In genomic region chr7:19012025-19012621, GRCm38 (mm10) we compare ENCODE assay signal across 8 mouse cellular contexts. TPM values are rescaled to one million over a fixed set of nuclear protein-coding genes. Genes with fewer than 3 reads are reported as not detected.
DNase-seq lines count a peak whose midpoint lies in the region; ATAC-seq lines count a peak whose summit lies in the region.

No protein-coding gene starts in this region.

- WGBS in heart, embryonic 16.5 days = 2% methylated on average over 28 of the region's 31 CpGs
- WGBS in limb, embryonic 13.5 days = 1% methylated on average over 30 of the region's 31 CpGs
- 4% methylated on average over 27 of the region's 31 CpGs for WGBS in midbrain, embryonic 13.5 days

- H3K36me3 ChIP-seq in heart, embryonic 16.5 days (ENCODE audit: control insufficient read depth, insufficient read depth) = peaks cover 2% of the 10 kb centered on the region; the same call in 1 of the 2 replicates
- peaks cover 8% of the 10 kb centered on the region for H3K36me3 ChIP-seq in limb, embryonic 13.5 days
- peaks cover 3% of the 10 kb centered on the region for H3K36me3 ChIP-seq in midbrain, embryonic 13.5 days

- H3K4me2 ChIP-seq in heart, embryonic 16.5 days (ENCODE audit: low read depth, low read length) = peak overlapping the region; percentile 93
- peak overlapping the region; percentile 73 for H3K4me2 ChIP-seq in limb, embryonic 13.5 days (replicated peaks)
- peak overlapping the region; percentile 52 for H3K4me2 ChIP-seq in midbrain, embryonic 13.5 days (replicated peaks)

- peaks cover 15% of the 10 kb centered on the region for H3K4me1 ChIP-seq in heart, embryonic 16.5 days (ENCODE audit: control insufficient read depth, insufficient read depth, low read length)
- H3K4me1 ChIP-seq in limb, embryonic 13.5 days = peaks cover 33% of the 10 kb centered on the region
- H3K4me1 ChIP-seq in midbrain, embryonic 13.5 days (replicated peaks) = peaks cover 20% of the 10 kb centered on the region

- H3K27ac ChIP-seq in heart, embryonic 16.5 days (ENCODE audit: low read length) = peak overlapping the region; percentile 73
- H3K27ac ChIP-seq in limb, embryonic 13.5 days = peak overlapping the region; percentile 74
- no peak overlapping the region for H3K27ac ChIP-seq in midbrain, embryonic 13.5 days

- peak overlapping the region; percentile 57 for H3K4me3 ChIP-seq in heart, embryonic 16.5 days (ENCODE audit: low read length)
- H3K4me3 ChIP-seq in limb, embryonic 13.5 days = peak overlapping the region; percentile 41
- H3K4me3 ChIP-seq in midbrain, embryonic 13.5 days (replicated peaks) = peak overlapping the region; percentile 28

- H3K27me3 ChIP-seq in heart, embryonic 16.5 days (ENCODE audit: control insufficient read depth, insufficient read depth, low read length) = no peaks in the 10 kb centered on the region
- no peaks in the 10 kb centered on the region for H3K27me3 ChIP-seq in limb, embryonic 13.5 days
- no peaks in the 10 kb centered on the region for H3K27me3 ChIP-seq in midbrain, embryonic 13.5 days

- peak; percentile 41 for DNase-seq in embryo, embryonic 11 days
- DNase-seq in embryo, embryonic 10 days (ENCODE audit: low spot score) = no peak
- peak; percentile 36 to 73 for DNase-seq in adrenal gland, postnatal 36 days
- DNase-seq in frontal cortex, postnatal 14 days (ENCODE audit: low spot score in 2 of 2) = no peak
- no peak for DNase-seq in left cerebral cortex, postnatal 14 days (ENCODE audit: low spot score in 2 of 2)

- intact Hi-C loops in left cerebral cortex, postnatal 14 days (cut with DNase I) = no loop called here

- peak; percentile 56 for ATAC-seq in heart, embryonic 16.5 days (replicated peaks; ENCODE audit: extremely low read depth, insufficient read depth, low FRiP score)
- peak; percentile 45 for ATAC-seq in limb, embryonic 13.5 days (ENCODE audit: low FRiP score, low read depth)
- ATAC-seq in midbrain, embryonic 13.5 days = 0 out of 2 replicates have a peak, but pooled peaks have one; percentile 19

- H3K9me3 ChIP-seq in heart, embryonic 16.5 days (replicated peaks; ENCODE audit: control insufficient read depth, low read length) = no peaks in the 10 kb centered on the region
- H3K9me3 ChIP-seq in limb, embryonic 13.5 days = no peaks in the 10 kb centered on the region
- H3K9me3 ChIP-seq in midbrain, embryonic 13.5 days = no peaks in the 10 kb centered on the region

- H3K9ac ChIP-seq in heart, embryonic 16.5 days (ENCODE audit: low read length) = peak overlapping the region; percentile 85
- peak overlapping the region; percentile 73 for H3K9ac ChIP-seq in limb, embryonic 13.5 days
- H3K9ac ChIP-seq in midbrain, embryonic 13.5 days (replicated peaks) = peak overlapping the region; percentile 58

RNA-seq across cellular contexts. Expression of gene Irf2bp1, which starts 8.3 kb away (rescaled TPM):
- 10 to 100 TPM; 47.0 to 47.5 TPM for total RNA-seq in adrenal gland, postnatal 36 days (2021)
- 12.5 and 12.7 TPM in 2 replicates for polyA plus RNA-seq in heart, embryonic 16.5 days (2015; fragmentation: Nextera tagmentation; extraction: Ambion mirVana)
- 26.3 and 26.9 TPM in 2 replicates for polyA plus RNA-seq in limb, embryonic 13.5 days (2015; fragmentation: Nextera tagmentation; extraction: Ambion mirVana)
- 21.6 and 29.4 TPM in 2 replicates for polyA plus RNA-seq in midbrain, embryonic 13.5 days (2015; fragmentation: Nextera tagmentation; extraction: Ambion mirVana)
- total RNA-seq in left cerebral cortex, postnatal 14 days (2021) = 10 to 100 TPM; 42.5 to 45.2 TPM

RNA-seq across cellular contexts. Expression of gene Foxa3, which starts 11.2 kb away (rescaled TPM):
- not detected for total RNA-seq in adrenal gland, postnatal 36 days (2021)
- polyA plus RNA-seq in heart, embryonic 16.5 days (2015; fragmentation: Nextera tagmentation; extraction: Ambion mirVana) = 0.17 and 0.37 TPM in 2 replicates
- 3.5 and 4.1 TPM in 2 replicates for polyA plus RNA-seq in limb, embryonic 13.5 days (2015; fragmentation: Nextera tagmentation; extraction: Ambion mirVana)
- polyA plus RNA-seq in midbrain, embryonic 13.5 days (2015; fragmentation: Nextera tagmentation; extraction: Ambion mirVana) = not detected in 2 replicates
- not detected for total RNA-seq in left cerebral cortex, postnatal 14 days (2021)

RNA-seq across cellular contexts. Expression of gene Sympk, which starts 12.1 kb away (rescaled TPM):
- 100 to 1,000 TPM in 1 of 2 experiments, 10 to 100 TPM in 1; 88.7 to 102 TPM for total RNA-seq in adrenal gland, postnatal 36 days (2021)
- 25.3 and 25.6 TPM in 2 replicates for polyA plus RNA-seq in heart, embryonic 16.5 days (2015; fragmentation: Nextera tagmentation; extraction: Ambion mirVana)
- 33.6 and 37.8 TPM in 2 replicates for polyA plus RNA-seq in limb, embryonic 13.5 days (2015; fragmentation: Nextera tagmentation; extraction: Ambion mirVana)
- polyA plus RNA-seq in midbrain, embryonic 13.5 days (2015; fragmentation: Nextera tagmentation; extraction: Ambion mirVana) = 31.8 and 37.2 TPM in 2 replicates
- total RNA-seq in left cerebral cortex, postnatal 14 days (2021) = 100 to 1,000 TPM; 106 to 109 TPM

RNA-seq across cellular contexts. Expression of gene Mypop, which starts 21.1 kb away (rescaled TPM):
- 10 to 100 TPM; 10.3 to 12.2 TPM for total RNA-seq in adrenal gland, postnatal 36 days (2021)
- 1.8 and 1.9 TPM in 2 replicates for polyA plus RNA-seq in heart, embryonic 16.5 days (2015; fragmentation: Nextera tagmentation; extraction: Ambion mirVana)
- polyA plus RNA-seq in limb, embryonic 13.5 days (2015; fragmentation: Nextera tagmentation; extraction: Ambion mirVana) = 5.2 and 6.3 TPM in 2 replicates
- 3.8 and 4.2 TPM in 2 replicates for polyA plus RNA-seq in midbrain, embryonic 13.5 days (2015; fragmentation: Nextera tagmentation; extraction: Ambion mirVana)
- total RNA-seq in left cerebral cortex, postnatal 14 days (2021) = 10 to 100 TPM; 39.9 to 42.2 TPM

RNA-seq across cellular contexts. Expression of gene Nanos2, which starts 24.9 kb away (rescaled TPM):
- not detected for total RNA-seq in adrenal gland, postnatal 36 days (2021)
- not detected in 2 replicates for polyA plus RNA-seq in heart, embryonic 16.5 days (2015; fragmentation: Nextera tagmentation; extraction: Ambion mirVana)
- not detected in 2 replicates for polyA plus RNA-seq in limb, embryonic 13.5 days (2015; fragmentation: Nextera tagmentation; extraction: Ambion mirVana)
- 0.26 and 0.58 TPM in 2 replicates for polyA plus RNA-seq in midbrain, embryonic 13.5 days (2015; fragmentation: Nextera tagmentation; extraction: Ambion mirVana)
- under 1 TPM; 0.42 to 0.75 TPM for total RNA-seq in left cerebral cortex, postnatal 14 days (2021)

Comparison
In these comparisons a context has a peak if more than half of its experiments do, and no peak if none do; other contexts are left out.
1. DNase-seq: peak in embryo, embryonic 11 days (single experiment) and adrenal gland, postnatal 36 days (2 of 2); none in embryo, embryonic 10 days (single experiment), frontal cortex, postnatal 14 days (0 of 2) and left cerebral cortex, postnatal 14 days (0 of 2).
2. Peak in every context shown above with its lines, with median percentiles within 50 percentile points of each other: ATAC-seq, H3K4me2 ChIP-seq, H3K4me3 ChIP-seq and H3K9ac ChIP-seq.